Comparison of ENCODE assay signal across 12 mouse cellular contexts in genomic region chr8:119669284-119669683, GRCm38 (mm10). TPM values are rescaled to one million over a fixed set of nuclear protein-coding genes. Genes with fewer than 3 reads are reported as not detected.
DNase-seq lines count a peak whose midpoint lies in the region; ATAC-seq and TF ChIP-seq lines count a peak whose summit lies in the region.
"Had no signal": no experiment of that assay in that cellular context is flagged by ENCODE, and none has a peak within 500 bp of the region (broad histone marks: within the 10 kb centered on the region; RNA-seq: fewer than 3 reads in every experiment).

No protein-coding gene starts in this region.

- peaks cover 5% of the 10 kb centered on the region; the same call in 1 of the 2 replicates for H3K4me1 ChIP-seq in thymus, adult 2 months (replicated peaks; ENCODE audit: control insufficient read depth, insufficient read depth, low read length)
- 0 out of 2 replicates have a peak, but pooled peaks cover 3% of the 10 kb centered on the region for H3K4me1 ChIP-seq in forebrain, embryonic 11.5 days (replicated peaks; ENCODE audit: control insufficient read depth, insufficient read depth, low read length)

- no peaks in the 10 kb centered on the region for H3K9me3 ChIP-seq in forebrain, embryonic 11.5 days (ENCODE audit: control insufficient read depth, low read length)
- H3K9me3 ChIP-seq: neural tube, embryonic 13.5 days had no signal

- peak; percentile 59; the same call in 1 of the 2 replicates for TF ChIP-seq CTCF in thymus, adult 2 months (IDR thresholded peaks at IDR 0.05; ENCODE audit: borderline replicate concordance, control insufficient read depth, extremely low read depth, insufficient read depth, low read length, poor library complexity)

- TF ChIP-seq POLR2A in thymus, adult 2 months (IDR thresholded peaks at IDR 0.05; ENCODE audit: control insufficient read depth, extremely low read depth, insufficient read depth, low read length, poor library complexity), result no peak

- ATAC-seq in forebrain, embryonic 11.5 days (replicated peaks; ENCODE audit: low FRiP score), result no peak

- H3K4me2 ChIP-seq in forebrain, embryonic 11.5 days (ENCODE audit: low read depth, low read length, severe bottlenecking), result no peak overlapping the region
- H3K4me2 ChIP-seq: neural tube, embryonic 13.5 days had no signal

- no peak overlapping the region for H3K27ac ChIP-seq in thymus, adult 2 months (ENCODE audit: control insufficient read depth, insufficient read depth, low read length)
- H3K27ac ChIP-seq in forebrain, embryonic 11.5 days (ENCODE audit: low read depth, low read length), result no peak overlapping the region
- H3K27ac ChIP-seq: neural tube, embryonic 13.5 days had no signal

- H3K36me3 ChIP-seq in thymus, adult 2 months (ENCODE audit: control insufficient read depth, insufficient read depth, low read length), result no peaks in the 10 kb centered on the region
- H3K36me3 ChIP-seq in forebrain, embryonic 11.5 days (ENCODE audit: control insufficient read depth, insufficient read depth, low read length), result no peaks in the 10 kb centered on the region
- H3K36me3 ChIP-seq: neural tube, embryonic 13.5 days had no signal

- peak; percentile 49 for DNase-seq in gastrocnemius, adult 18-20 months (ENCODE audit: low spot score)
- no peak for DNase-seq in gastrocnemius, postnatal 14 days
- peak; percentile 16 for DNase-seq in thymus, adult 2 months
- no peak for DNase-seq in thymus, postnatal 10 days (ENCODE audit: low spot score in 2 of 2)
- DNase-seq in lung, adult 18-20 months, result peak; percentile 50 to 72
- DNase-seq in thymus, postnatal 36 days, result peak; percentile 9 to 12
- no peak for DNase-seq in forebrain, embryonic 11.5 days (ENCODE audit: low spot score)
- no peak for DNase-seq in kidney, postnatal 14 days
- DNase-seq: cerebellum, adult 18-20 months; left cerebral cortex, postnatal 4 days had no signal

- H3K4me3 ChIP-seq in thymus, adult 2 months (ENCODE audit: control insufficient read depth, insufficient read depth, low read length), result no peak overlapping the region
- no peak overlapping the region for H3K4me3 ChIP-seq in forebrain, embryonic 11.5 days (ENCODE audit: low read depth, low read length)
- H3K4me3 ChIP-seq: neural tube, embryonic 13.5 days had no signal

- intact Hi-C loops in gastrocnemius, postnatal 14 days (cut with DNase I; ENCODE audit: low total_unique reads), result no loop called here

- H3K27me3 ChIP-seq in thymus, adult 2 months (ENCODE audit: control insufficient read depth, insufficient read depth, low read length), result no peaks in the 10 kb centered on the region; the same call in 1 of the 2 replicates
- no peaks in the 10 kb centered on the region for H3K27me3 ChIP-seq in forebrain, embryonic 11.5 days (ENCODE audit: control insufficient read depth, insufficient read depth, low read length)

- 53% methylated on average over 12 of the region's 12 CpGs for WGBS in thymus, adult 2 months
- 61% methylated on average over 12 of the region's 12 CpGs for WGBS in forebrain, embryonic 11.5 days

- H3K9ac ChIP-seq in forebrain, embryonic 11.5 days (ENCODE audit: low read length), result no peak overlapping the region
- H3K9ac ChIP-seq: neural tube, embryonic 13.5 days had no signal

RNA-seq across cellular contexts. Expression of gene Wfdc1, which starts 3.1 kb away (rescaled TPM):
- 10 to 100 TPM; 60.2 to 82.9 TPM for total RNA-seq in gastrocnemius, adult 18-20 months (2021)
- total RNA-seq in gastrocnemius, postnatal 14 days (2021), result 10 to 100 TPM; 65.6 to 68.3 TPM
- polyA plus RNA-seq in thymus, adult 2 months (2012; rRNA removed), result 5.9 and 7.4 TPM in 2 replicates
- 0.63 TPM in 1 of 2 replicates, not detected in the other for polyA plus RNA-seq in forebrain, embryonic 11.5 days (2014; fragmentation: Nextera tagmentation; extraction: Ambion mirVana)

RNA-seq across cellular contexts. Expression of gene Atp2c2, which starts 30.5 kb away (rescaled TPM):
- under 1 TPM in 1 of 2 experiments, not detected in 1; 0.14 TPM for total RNA-seq in gastrocnemius, adult 18-20 months (2021)
- total RNA-seq in gastrocnemius, postnatal 14 days (2021), result under 1 TPM in 1 of 2 experiments, not detected in 1; 0.12 TPM
- 0.16 and 0.19 TPM in 2 replicates for polyA plus RNA-seq in thymus, adult 2 months (2012; rRNA removed)
- polyA plus RNA-seq in forebrain, embryonic 11.5 days (2014; fragmentation: Nextera tagmentation; extraction: Ambion mirVana), result 1.0 and 1.7 TPM in 2 replicates

RNA-seq across cellular contexts. Expression of gene Kcng4, which starts 33.8 kb away (rescaled TPM):
- 10 to 100 TPM; 11.4 to 11.8 TPM for total RNA-seq in gastrocnemius, adult 18-20 months (2021)
- total RNA-seq in gastrocnemius, postnatal 14 days (2021), result 1 to 10 TPM; 1.6 to 4.4 TPM
- 0.32 and 0.47 TPM in 2 replicates for polyA plus RNA-seq in thymus, adult 2 months (2012; rRNA removed)
- polyA plus RNA-seq in forebrain, embryonic 11.5 days (2014; fragmentation: Nextera tagmentation; extraction: Ambion mirVana), result 0.07 TPM in 1 of 2 replicates, not detected in the other
- total RNA-seq: left cerebral cortex, postnatal 4 days had no signal
- polyA plus RNA-seq: heart, embryonic 14.5 days; neural tube, embryonic 13.5 days had no signal

RNA-seq across cellular contexts. Expression of gene Adad2, which starts 56.7 kb away (rescaled TPM):
- total RNA-seq in gastrocnemius, adult 18-20 months (2021), result under 1 TPM in 1 of 2 experiments, not detected in 1; 0.14 TPM
- not detected for total RNA-seq in gastrocnemius, postnatal 14 days (2021)
- polyA plus RNA-seq in thymus, adult 2 months (2012; rRNA removed), result 0.22 and 0.34 TPM in 2 replicates
- polyA plus RNA-seq in forebrain, embryonic 11.5 days (2014; fragmentation: Nextera tagmentation; extraction: Ambion mirVana), result not detected in 2 replicates
- polyA plus RNA-seq: heart, embryonic 14.5 days; neural tube, embryonic 13.5 days had no signal

Comparison
In these comparisons a context has a peak if more than half of its experiments do, and no peak if none do; other contexts are left out.
1. DNase-seq: peak in gastrocnemius, adult 18-20 months (single experiment), thymus, adult 2 months (single experiment), lung, adult 18-20 months (2 of 2) and thymus, postnatal 36 days (2 of 2); none in gastrocnemius, postnatal 14 days (single experiment), thymus, postnatal 10 days (0 of 2), forebrain, embryonic 11.5 days (single experiment) and kidney, postnatal 14 days (single experiment).